Mouse (Mus musculus): ENCODE data around the gene Fndc4. TPM values are rescaled to one million over a fixed set of nuclear protein-coding genes. Genes with fewer than 3 reads are reported as not detected.

Fndc4 gene
- polyA plus RNA-seq (2014; fragmentation: Nextera tagmentation; extraction: Ambion mirVana), result 74.4 and 80.6 TPM in 2 replicates

- H3K27me3 ChIP-seq (replicated peaks; ENCODE audit: control insufficient read depth, insufficient read depth, low read length), result no peaks in the 10 kb centered on the region
- ATAC-seq (ENCODE audit: low read depth) (peak; percentile 78), DNase-seq (ENCODE audit: low spot score) (peak; percentile 77)
- H3K27ac ChIP-seq (replicated peaks; ENCODE audit: low read depth, low read length), result peak within 1 kb of the TSS; percentile 31; the same call in 1 of the 2 replicates
- H3K9ac ChIP-seq (ENCODE audit: low read depth, low read length), result peak within 1 kb of the TSS; percentile 94
- H3K4me2 ChIP-seq (ENCODE audit: low read depth, low read length), result peak within 1 kb of the TSS; percentile 67
- H3K4me1 ChIP-seq (ENCODE audit: control insufficient read depth, insufficient read depth, low read length), result peaks cover 7% of the 10 kb centered on the region; the same call in 1 of the 2 replicates
- H3K4me3 ChIP-seq (ENCODE audit: low read depth, low read length), result peak within 1 kb of the TSS; percentile 85
- H3K36me3 ChIP-seq (ENCODE audit: control insufficient read depth, insufficient read depth, low read length), result peaks cover 22% of the 10 kb centered on the region; the same call in 1 of the 2 replicates
- WGBS, result 0% methylated on average over 1 of the region's 46 CpGs
- H3K9me3 ChIP-seq (ENCODE audit: control insufficient read depth, low read length), result no peaks in the 10 kb centered on the region
Observed at GRCm38 (mm10) chr5:31295606-31296141, at the start of gene Fndc4. Gene Fndc4 (minus strand): TSS chr5:31296080.

GRCm38 (mm10) chr5:31328255-31328654 lies 32.4 kb upstream of the Fndc4 start:
- ATAC-seq (ENCODE audit: low read depth) (no peak), DNase-seq (ENCODE audit: low spot score) (peak; percentile 76)
- no peak overlapping the region for H3K9ac ChIP-seq (ENCODE audit: low read depth, low read length)
- no peaks in the 10 kb centered on the region for H3K4me1 ChIP-seq (ENCODE audit: control insufficient read depth, insufficient read depth, low read length)
- H3K9me3 ChIP-seq (ENCODE audit: control insufficient read depth, low read length), result no peaks in the 10 kb centered on the region
- H3K27me3 ChIP-seq (replicated peaks; ENCODE audit: control insufficient read depth, insufficient read depth, low read length), result no peaks in the 10 kb centered on the region
- no peak overlapping the region for H3K4me2 ChIP-seq (ENCODE audit: low read depth, low read length)
- WGBS, result 35% methylated on average over 7 of the region's 7 CpGs
- no peaks in the 10 kb centered on the region for H3K36me3 ChIP-seq (ENCODE audit: control insufficient read depth, insufficient read depth, low read length)
- no peak overlapping the region for H3K27ac ChIP-seq (replicated peaks; ENCODE audit: low read depth, low read length)
- no peak overlapping the region for H3K4me3 ChIP-seq (ENCODE audit: low read depth, low read length)

DNA sequence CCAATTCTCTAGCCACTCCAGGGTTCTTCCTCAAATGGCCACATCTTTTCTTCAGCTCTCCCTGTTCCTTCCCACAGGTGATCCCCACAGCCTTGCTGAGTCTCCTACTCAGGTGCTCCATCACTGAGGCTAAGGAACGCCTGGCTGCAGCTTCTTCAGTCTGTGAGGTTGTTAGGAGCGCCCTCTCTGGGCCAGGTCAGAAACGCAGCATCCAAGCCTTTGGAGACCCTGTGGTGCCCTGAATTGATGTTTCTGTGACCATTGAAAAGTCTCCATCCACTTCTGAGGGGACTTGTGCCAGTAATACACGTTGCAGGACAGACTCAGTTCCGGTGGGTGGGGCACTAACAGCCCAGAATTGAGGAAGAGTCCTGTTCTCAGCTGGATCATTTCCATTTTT lies 31.0 kb upstream of the Fndc4 start:
- H3K36me3 ChIP-seq (ENCODE audit: control insufficient read depth, insufficient read depth, low read length), result no peaks in the 10 kb centered on the region
- DNase-seq (ENCODE audit: low spot score), result no peak

DNA sequence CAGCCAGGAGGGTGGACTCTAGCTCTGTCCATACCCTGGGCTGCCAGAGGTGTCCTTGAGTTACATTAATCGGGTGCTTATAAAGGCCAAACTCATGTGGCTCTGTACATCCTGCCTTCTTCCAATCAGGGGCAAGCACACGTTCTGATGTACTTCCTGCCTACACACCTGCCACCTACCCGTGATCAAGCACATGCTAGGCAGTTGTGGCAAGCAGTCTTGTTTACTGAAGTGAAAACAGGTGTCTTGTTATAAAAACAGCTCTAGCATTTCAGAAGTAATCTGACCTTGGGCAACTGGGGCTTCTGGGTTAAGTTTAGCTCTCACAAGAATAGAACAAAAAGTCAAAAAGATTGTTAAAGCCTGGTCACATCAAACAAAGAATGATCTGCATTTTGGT lies 28.2 kb upstream of the Fndc4 start:
- Histone ChIP-seq H3K4me2 (ENCODE audit: low read depth, low read length) (no peak overlapping the region), H3K36me3 (ENCODE audit: control insufficient read depth, insufficient read depth, low read length) (no peaks in the 10 kb centered on the region), H3K9ac (ENCODE audit: low read depth, low read length) (no peak overlapping the region), H3K27ac (replicated peaks; ENCODE audit: low read depth, low read length) (no peak overlapping the region), H3K4me1 (ENCODE audit: control insufficient read depth, insufficient read depth, low read length) (no peaks in the 10 kb centered on the region), H3K9me3 (ENCODE audit: control insufficient read depth, low read length) (no peaks in the 10 kb centered on the region), H3K4me3 (ENCODE audit: low read depth, low read length) (no peak overlapping the region), H3K27me3 (replicated peaks; ENCODE audit: control insufficient read depth, insufficient read depth, low read length) (no peaks in the 10 kb centered on the region)
- WGBS, result 48% methylated on average over 3 of the region's 3 CpGs
- peak; percentile 2 for DNase-seq (ENCODE audit: low spot score)
- no peak for ATAC-seq (ENCODE audit: low read depth)

More for the DNA sequence above, 31.0 kb upstream of the Fndc4 start:
- Histone ChIP-seq H3K27ac (replicated peaks; ENCODE audit: low read depth, low read length) (no peak overlapping the region), H3K9ac (ENCODE audit: low read depth, low read length) (no peak overlapping the region), H3K27me3 (replicated peaks; ENCODE audit: control insufficient read depth, insufficient read depth, low read length) (no peaks in the 10 kb centered on the region), H3K4me1 (ENCODE audit: control insufficient read depth, insufficient read depth, low read length) (no peaks in the 10 kb centered on the region), H3K9me3 (ENCODE audit: control insufficient read depth, low read length) (no peaks in the 10 kb centered on the region), H3K4me3 (ENCODE audit: low read depth, low read length) (no peak overlapping the region), H3K4me2 (ENCODE audit: low read depth, low read length) (no peak overlapping the region)
- ATAC-seq (ENCODE audit: low read depth), result no peak
- WGBS, result 21% methylated on average over 5 of the region's 5 CpGs

DNA sequence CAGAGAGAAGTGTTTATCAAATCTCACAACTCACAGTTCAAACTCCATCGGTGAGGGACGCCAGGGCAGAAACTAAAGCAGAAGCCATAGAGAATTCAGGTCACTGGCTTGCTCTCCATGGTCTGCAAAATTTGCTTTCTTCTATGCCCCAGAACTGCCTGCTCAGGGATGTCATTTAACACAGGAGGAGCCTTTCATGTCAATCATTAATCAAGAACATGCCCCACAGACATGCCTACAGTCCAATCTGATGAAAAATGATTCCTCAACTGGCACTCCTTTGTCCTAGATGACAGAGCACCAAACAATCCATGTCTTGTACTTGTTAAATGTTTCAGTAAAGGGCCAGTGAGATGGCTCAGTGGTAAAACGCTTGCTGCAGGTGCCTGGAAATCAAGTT lies 26.9 kb upstream of the Fndc4 start:
- WGBS, result 89% methylated on average over 3 of the region's 3 CpGs
- Histone ChIP-seq H3K36me3 (ENCODE audit: control insufficient read depth, insufficient read depth, low read length) (no peaks in the 10 kb centered on the region), H3K4me2 (ENCODE audit: low read depth, low read length) (no peak overlapping the region), H3K27me3 (replicated peaks; ENCODE audit: control insufficient read depth, insufficient read depth, low read length) (no peaks in the 10 kb centered on the region), H3K27ac (replicated peaks; ENCODE audit: low read depth, low read length) (no peak overlapping the region), H3K9me3 (ENCODE audit: control insufficient read depth, low read length) (no peaks in the 10 kb centered on the region), H3K4me3 (ENCODE audit: low read depth, low read length) (no peak overlapping the region), H3K4me1 (ENCODE audit: control insufficient read depth, insufficient read depth, low read length) (no peaks in the 10 kb centered on the region), H3K9ac (ENCODE audit: low read depth, low read length) (no peak overlapping the region)
- ATAC-seq (ENCODE audit: low read depth) (no peak), DNase-seq (ENCODE audit: low spot score) (no peak)

DNA sequence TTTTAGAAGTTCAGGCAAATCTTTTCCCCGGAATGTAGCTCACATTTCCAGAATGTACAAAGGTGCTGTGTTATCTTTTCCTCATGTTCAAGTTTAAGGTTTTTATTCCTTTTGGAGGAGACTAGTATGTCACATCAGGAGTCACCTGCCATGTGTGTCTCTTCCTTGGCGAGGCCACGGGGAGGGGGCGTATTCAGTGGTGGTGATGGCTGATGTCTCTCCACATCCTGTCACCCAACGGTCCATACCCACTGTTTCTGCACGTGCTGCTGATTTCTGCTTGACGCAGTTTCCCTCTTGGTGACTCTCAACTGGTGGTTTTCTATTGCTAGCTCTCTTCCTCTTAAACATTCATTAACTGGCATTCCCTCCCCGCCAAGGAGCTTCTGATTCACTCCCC lies 16.9 kb upstream of the Fndc4 start:
- no peaks in the 10 kb centered on the region for H3K9me3 ChIP-seq (ENCODE audit: control insufficient read depth, low read length)
- DNase-seq (ENCODE audit: low spot score) (no peak), ATAC-seq (ENCODE audit: low read depth) (no peak)
- no peak overlapping the region for H3K27ac ChIP-seq (replicated peaks; ENCODE audit: low read depth, low read length)
- H3K36me3 ChIP-seq (ENCODE audit: control insufficient read depth, insufficient read depth, low read length), result no peaks in the 10 kb centered on the region
- no peak overlapping the region for H3K9ac ChIP-seq (ENCODE audit: low read depth, low read length)
- H3K4me3 ChIP-seq (ENCODE audit: low read depth, low read length), result no peak overlapping the region
- H3K4me1 ChIP-seq (ENCODE audit: control insufficient read depth, insufficient read depth, low read length), result no peaks in the 10 kb centered on the region
- H3K4me2 ChIP-seq (ENCODE audit: low read depth, low read length), result no peak overlapping the region
- H3K27me3 ChIP-seq (replicated peaks; ENCODE audit: control insufficient read depth, insufficient read depth, low read length), result no peaks in the 10 kb centered on the region
- WGBS, result 85% methylated on average over 8 of the region's 8 CpGs

- H3K36me3 ChIP-seq (ENCODE audit: control insufficient read depth, insufficient read depth, low read length), result no peaks in the 10 kb centered on the region
- WGBS, result 86% methylated on average over 6 of the region's 6 CpGs
- no peak overlapping the region for H3K4me2 ChIP-seq (ENCODE audit: low read depth, low read length)
- H3K27me3 ChIP-seq (replicated peaks; ENCODE audit: control insufficient read depth, insufficient read depth, low read length), result no peaks in the 10 kb centered on the region
- no peak overlapping the region for H3K27ac ChIP-seq (replicated peaks; ENCODE audit: low read depth, low read length)
- H3K4me3 ChIP-seq (ENCODE audit: low read depth, low read length), result no peak overlapping the region
- no peak overlapping the region for H3K9ac ChIP-seq (ENCODE audit: low read depth, low read length)
- peak; percentile 5 for DNase-seq (ENCODE audit: low spot score)
- H3K4me1 ChIP-seq (ENCODE audit: control insufficient read depth, insufficient read depth, low read length), result no peaks in the 10 kb centered on the region
- no peak for ATAC-seq (ENCODE audit: low read depth)
- H3K9me3 ChIP-seq (ENCODE audit: control insufficient read depth, low read length), result 0 out of 2 replicates have a peak, but pooled peaks cover 5% of the 10 kb centered on the region
Observed at GRCm38 (mm10) chr5:31303093-31303492, 7.2 kb upstream of the Fndc4 start.

- H3K9me3 ChIP-seq (ENCODE audit: control insufficient read depth, low read length), result 0 out of 2 replicates have a peak, but pooled peaks cover 5% of the 10 kb centered on the region
- H3K9ac ChIP-seq (ENCODE audit: low read depth, low read length), result no peak overlapping the region
- ATAC-seq (ENCODE audit: low read depth) (no peak), DNase-seq (ENCODE audit: low spot score) (no peak)
- no peak overlapping the region for H3K4me3 ChIP-seq (ENCODE audit: low read depth, low read length)
- WGBS, result 74% methylated on average over 8 of the region's 8 CpGs
- H3K27me3 ChIP-seq (replicated peaks; ENCODE audit: control insufficient read depth, insufficient read depth, low read length), result no peaks in the 10 kb centered on the region
- H3K4me1 ChIP-seq (ENCODE audit: control insufficient read depth, insufficient read depth, low read length), result no peaks in the 10 kb centered on the region
- H3K4me2 ChIP-seq (ENCODE audit: low read depth, low read length), result no peak overlapping the region
- no peak overlapping the region for H3K27ac ChIP-seq (replicated peaks; ENCODE audit: low read depth, low read length)
- H3K36me3 ChIP-seq (ENCODE audit: control insufficient read depth, insufficient read depth, low read length), result no peaks in the 10 kb centered on the region
Observed at GRCm38 (mm10) chr5:31301866-31302265, 6.0 kb upstream of the Fndc4 start.

DNA sequence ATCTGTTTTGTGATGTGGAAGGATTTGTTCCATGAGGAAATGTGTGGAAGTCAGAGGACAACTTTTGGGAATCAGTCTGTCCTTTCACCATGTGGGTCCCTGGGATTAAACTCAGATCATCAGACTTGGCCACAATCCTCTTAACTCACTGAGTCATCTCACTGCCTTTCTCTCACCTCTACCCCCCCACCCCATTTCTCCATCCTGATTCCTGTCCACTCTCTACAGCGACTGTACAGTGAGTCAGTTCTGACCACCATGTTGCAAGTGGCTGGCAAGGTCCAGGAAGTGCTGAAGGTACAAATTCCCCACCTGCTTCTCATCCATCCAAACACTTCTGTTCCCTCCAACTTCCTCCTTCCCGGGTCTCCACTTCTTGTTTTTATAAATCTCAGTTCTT lies 2.6 kb upstream of the Fndc4 start:
- WGBS, result 55% methylated on average over 2 of the region's 2 CpGs
- ATAC-seq (ENCODE audit: low read depth) (no peak), DNase-seq (ENCODE audit: low spot score) (no peak)
- peaks cover 3% of the 10 kb centered on the region; the same call in 1 of the 2 replicates for H3K4me1 ChIP-seq (ENCODE audit: control insufficient read depth, insufficient read depth, low read length)
- H3K36me3 ChIP-seq (ENCODE audit: control insufficient read depth, insufficient read depth, low read length), result peaks cover 9% of the 10 kb centered on the region; the same call in 1 of the 2 replicates
- no peaks in the 10 kb centered on the region for H3K9me3 ChIP-seq (ENCODE audit: control insufficient read depth, low read length)
- no peak overlapping the region for H3K4me2 ChIP-seq (ENCODE audit: low read depth, low read length)
- H3K4me3 ChIP-seq (ENCODE audit: low read depth, low read length), result no peak overlapping the region
- no peak overlapping the region for H3K9ac ChIP-seq (ENCODE audit: low read depth, low read length)
- no peaks in the 10 kb centered on the region for H3K27me3 ChIP-seq (replicated peaks; ENCODE audit: control insufficient read depth, insufficient read depth, low read length)
- H3K27ac ChIP-seq (replicated peaks; ENCODE audit: low read depth, low read length), result no peak overlapping the region
